Mouse (Mus musculus) left cerebral cortex, adult 9 months (tissue): Measurements from ENCODE around the gene Cdrt4.

ENCODE experiments used
- DNase-seq, 2 experiments: peaks; one replicate each; pipeline ENCODE4 v3.0.0; 2022; ENCODE audit warnings: low spot score in 2 of 2

The Cdrt4 gene

GRCm38 (mm10) chr11:63035420-63036211 lies 84.6 kb downstream of the Cdrt4 start:
- no peak for DNase-seq

- DNase-seq, result no peak
These were observed 89.1 kb downstream of the Cdrt4 start for GRCm38 (mm10) chr11:63040002-63040661.
